Mouse (Mus musculus): ENCODE results near the gene Ttc1. TPM values are rescaled to one million over a fixed set of nuclear protein-coding genes. Genes with fewer than 3 reads are reported as not detected.

The Ttc1 gene
- total and polyA plus RNA-seq, 2 experiments, result 5.9 to 15.8 TPM

DNA sequence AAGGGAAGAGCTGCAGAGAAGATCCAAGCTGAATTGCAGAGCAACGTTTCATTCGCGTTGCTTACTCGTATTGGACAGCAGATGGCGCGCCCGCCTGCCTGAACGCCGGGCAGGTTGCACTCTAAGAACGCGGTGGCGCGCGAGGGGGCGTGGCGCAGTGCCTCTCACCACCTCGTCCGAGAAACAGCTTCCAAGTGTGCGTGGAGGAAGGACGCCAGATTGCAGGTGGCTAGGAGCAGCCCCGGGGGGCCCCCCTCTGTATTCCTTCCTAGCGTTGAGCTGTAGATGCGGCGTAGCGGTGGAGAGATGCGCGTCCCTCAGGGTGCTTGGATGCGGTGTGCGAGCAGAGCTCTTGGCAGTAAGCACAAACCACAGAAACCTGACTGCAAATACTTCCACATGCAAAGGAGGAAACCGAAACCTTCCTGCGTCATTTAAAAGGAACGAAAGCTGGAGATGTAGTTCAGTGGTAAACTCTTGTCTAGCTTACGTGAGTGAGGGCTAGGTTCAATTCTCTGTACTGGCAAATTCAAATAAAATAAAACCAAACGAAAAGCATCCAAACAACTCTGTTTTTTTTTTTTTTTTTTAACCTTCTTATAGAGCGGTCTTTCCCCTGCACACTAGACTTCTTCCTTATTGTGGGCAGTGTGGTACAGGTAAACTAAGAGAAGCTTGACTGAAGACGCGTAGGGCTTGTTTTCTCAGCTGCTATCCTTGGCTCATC is 19.3 kb upstream of the Ttc1 start:
- peak overlapping the region; percentile 51 for H3K4me3 ChIP-seq (ENCODE audit: insufficient read depth, low read depth, low read length)
- peak; percentile 41 for DNase-seq (ENCODE audit: extremely low read depth, low read depth, low spot score)

DNA sequence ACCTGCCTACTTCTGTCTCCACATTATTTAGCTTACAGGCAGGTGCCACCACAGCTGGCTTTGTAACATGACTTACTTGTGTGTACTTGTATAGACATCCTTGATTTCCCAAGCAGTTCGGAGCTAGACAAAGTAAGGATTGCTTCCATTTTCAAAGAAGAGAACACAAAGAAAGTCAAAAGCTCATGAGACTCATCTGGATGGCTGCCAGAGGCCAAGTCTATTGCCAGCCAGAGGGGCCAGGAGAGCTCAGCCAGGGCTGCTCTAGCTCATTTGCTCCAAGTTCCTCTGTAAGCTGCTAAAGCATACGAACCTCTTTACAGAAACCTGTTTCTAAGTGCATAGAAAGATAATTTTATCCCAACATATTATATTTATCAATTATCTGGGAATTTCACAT is 10.6 kb upstream of the Ttc1 start:
- no peaks in the 10 kb centered on the region for H3K36me3 ChIP-seq (ENCODE audit: control insufficient read depth, insufficient read depth, low read length)
- TF ChIP-seq POLR2A (IDR thresholded peaks at IDR 0.05; ENCODE audit: extremely low read depth, insufficient read depth, low read length), result no peak
- no peak for TF ChIP-seq CTCF (IDR thresholded peaks at IDR 0.05; ENCODE audit: low read depth, low read length)
- no peaks in the 10 kb centered on the region for H3K79me2 ChIP-seq (ENCODE audit: control insufficient read depth, insufficient read depth, low read length)
- H3K4me1 ChIP-seq (ENCODE audit: control insufficient read depth, insufficient read depth, low read length), result no peaks in the 10 kb centered on the region
- H3K9ac ChIP-seq (ENCODE audit: low read depth, low read length), result no peak overlapping the region
- H3K27me3 ChIP-seq (ENCODE audit: control insufficient read depth, insufficient read depth, low read length), result no peaks in the 10 kb centered on the region; the same call in 1 of the 2 replicates
- H3K27ac ChIP-seq (replicated peaks; ENCODE audit: insufficient read depth, low read depth, low read length), result no peak overlapping the region
- DNase-seq (ENCODE audit: extremely low read depth, low read depth, low spot score), result no peak
- WGBS, result 54% methylated on average over 2 of the region's 2 CpGs
- H3K4me3 ChIP-seq (ENCODE audit: insufficient read depth, low read depth, low read length), result no peak overlapping the region

More for the DNA sequence above, 19.3 kb upstream of the Ttc1 start:
- no peak overlapping the region for H3K9ac ChIP-seq (ENCODE audit: low read depth, low read length)
- H3K4me1 ChIP-seq (ENCODE audit: control insufficient read depth, insufficient read depth, low read length), result no peaks in the 10 kb centered on the region
- H3K27ac ChIP-seq (replicated peaks; ENCODE audit: insufficient read depth, low read depth, low read length), result no peak overlapping the region
- no peaks in the 10 kb centered on the region for H3K27me3 ChIP-seq (ENCODE audit: control insufficient read depth, insufficient read depth, low read length)
- TF ChIP-seq CTCF (IDR thresholded peaks at IDR 0.05; ENCODE audit: low read depth, low read length) (peak; percentile 88), POLR2A (IDR thresholded peaks at IDR 0.05; ENCODE audit: extremely low read depth, insufficient read depth, low read length) (no peak)
- 7% methylated on average over 37 of the region's 37 CpGs for WGBS
- H3K79me2 ChIP-seq (ENCODE audit: control insufficient read depth, insufficient read depth, low read length), result no peaks in the 10 kb centered on the region
- H3K36me3 ChIP-seq (ENCODE audit: control insufficient read depth, insufficient read depth, low read length), result no peaks in the 10 kb centered on the region

DNA sequence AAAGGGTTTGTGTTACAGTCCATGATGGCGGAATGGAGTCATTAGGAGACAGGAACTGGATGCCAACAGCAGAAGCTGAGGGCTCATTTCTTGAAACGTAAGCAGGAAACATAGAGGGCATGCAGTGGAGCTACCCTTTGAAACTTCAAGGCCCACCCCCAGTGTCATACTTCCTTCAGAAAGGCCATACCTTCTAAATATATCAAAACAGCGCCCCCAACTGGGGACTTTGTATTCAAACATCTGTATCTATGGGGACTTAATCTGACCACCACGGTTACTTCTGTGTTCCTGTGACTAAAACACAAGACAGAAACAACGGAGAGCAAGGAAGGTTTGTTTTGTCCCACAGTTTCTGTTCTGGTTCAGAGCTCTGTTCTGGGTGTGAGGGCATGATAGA is 7.6 kb upstream of the Ttc1 start:
- H3K9ac ChIP-seq (ENCODE audit: low read depth, low read length), result no peak overlapping the region
- 67% methylated on average over 5 of the region's 5 CpGs for WGBS
- no peak overlapping the region for H3K27ac ChIP-seq (replicated peaks; ENCODE audit: insufficient read depth, low read depth, low read length)
- no peaks in the 10 kb centered on the region for H3K79me2 ChIP-seq (ENCODE audit: control insufficient read depth, insufficient read depth, low read length)
- H3K36me3 ChIP-seq (ENCODE audit: control insufficient read depth, insufficient read depth, low read length), result no peaks in the 10 kb centered on the region
- DNase-seq (ENCODE audit: extremely low read depth, low read depth, low spot score), result no peak
- H3K4me1 ChIP-seq (ENCODE audit: control insufficient read depth, insufficient read depth, low read length), result no peaks in the 10 kb centered on the region
- H3K4me3 ChIP-seq (ENCODE audit: insufficient read depth, low read depth, low read length), result no peak overlapping the region
- TF ChIP-seq POLR2A (IDR thresholded peaks at IDR 0.05; ENCODE audit: extremely low read depth, insufficient read depth, low read length) (no peak), CTCF (IDR thresholded peaks at IDR 0.05; ENCODE audit: low read depth, low read length) (no peak)
- no peaks in the 10 kb centered on the region; the same call in 1 of the 2 replicates for H3K27me3 ChIP-seq (ENCODE audit: control insufficient read depth, insufficient read depth, low read length)

DNA sequence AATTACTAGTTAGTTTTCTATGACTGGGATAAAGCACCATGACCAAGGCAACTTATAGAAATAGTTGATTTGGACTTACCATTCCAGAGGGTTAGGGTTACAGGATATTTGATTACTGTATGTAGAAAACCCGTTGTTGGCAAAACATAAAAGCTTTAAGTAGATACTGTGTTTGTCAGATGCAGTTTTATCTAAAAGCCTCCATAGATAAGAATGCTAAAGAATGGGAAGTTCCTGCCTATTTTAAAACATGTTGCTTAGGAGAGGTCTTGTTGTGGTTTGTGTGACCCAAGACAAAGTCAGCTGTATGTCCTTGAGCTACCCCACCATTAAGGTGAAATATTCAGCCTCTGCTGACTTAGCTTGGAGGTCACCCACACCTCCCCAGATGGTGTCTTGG is 6.8 kb upstream of the Ttc1 start:
- Histone ChIP-seq H3K27me3 (ENCODE audit: control insufficient read depth, insufficient read depth, low read length) (no peaks in the 10 kb centered on the region; the same call in 1 of the 2 replicates), H3K27ac (replicated peaks; ENCODE audit: insufficient read depth, low read depth, low read length) (no peak overlapping the region), H3K9ac (ENCODE audit: low read depth, low read length) (no peak overlapping the region), H3K36me3 (ENCODE audit: control insufficient read depth, insufficient read depth, low read length) (no peaks in the 10 kb centered on the region), H3K4me1 (ENCODE audit: control insufficient read depth, insufficient read depth, low read length) (no peaks in the 10 kb centered on the region), H3K4me3 (ENCODE audit: insufficient read depth, low read depth, low read length) (no peak overlapping the region), H3K79me2 (ENCODE audit: control insufficient read depth, insufficient read depth, low read length) (no peaks in the 10 kb centered on the region)
- WGBS, result 52% methylated on average over 1 of the region's 1 CpGs
- no peak for TF ChIP-seq POLR2A (IDR thresholded peaks at IDR 0.05; ENCODE audit: extremely low read depth, insufficient read depth, low read length)
- TF ChIP-seq CTCF (IDR thresholded peaks at IDR 0.05; ENCODE audit: low read depth, low read length), result no peak
- no peak for DNase-seq (ENCODE audit: extremely low read depth, low read depth, low spot score)

DNA sequence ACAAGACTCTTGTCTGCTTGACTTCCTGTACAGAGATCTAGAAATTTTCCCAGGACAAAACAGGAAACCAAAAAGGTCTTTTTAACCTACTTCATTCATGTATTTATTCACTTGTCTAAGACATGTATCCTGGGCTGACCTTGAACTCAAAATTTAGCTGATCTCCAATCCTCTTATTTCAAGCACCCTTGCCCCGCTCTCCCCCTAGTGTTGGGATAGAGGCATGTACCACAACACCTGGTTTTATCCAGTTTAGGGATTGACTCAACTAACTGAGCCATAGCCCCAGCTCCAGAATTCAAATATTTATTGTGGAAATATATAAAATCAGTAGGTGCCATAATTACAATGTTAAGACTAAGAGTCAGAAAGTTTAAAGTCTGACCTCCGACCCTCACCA is 3.7 kb upstream of the Ttc1 start:
- 79% methylated on average over 2 of the region's 2 CpGs for WGBS
- no peaks in the 10 kb centered on the region for H3K36me3 ChIP-seq (ENCODE audit: control insufficient read depth, insufficient read depth, low read length)
- no peak for DNase-seq (ENCODE audit: extremely low read depth, low read depth, low spot score)
- no peaks in the 10 kb centered on the region; the same call in 1 of the 2 replicates for H3K27me3 ChIP-seq (ENCODE audit: control insufficient read depth, insufficient read depth, low read length)
- no peak overlapping the region for H3K27ac ChIP-seq (replicated peaks; ENCODE audit: insufficient read depth, low read depth, low read length)
- no peaks in the 10 kb centered on the region for H3K4me1 ChIP-seq (ENCODE audit: control insufficient read depth, insufficient read depth, low read length)
- H3K9ac ChIP-seq (ENCODE audit: low read depth, low read length), result no peak overlapping the region
- H3K79me2 ChIP-seq (ENCODE audit: control insufficient read depth, insufficient read depth, low read length), result peaks cover 4% of the 10 kb centered on the region; the same call in 1 of the 2 replicates
- no peak overlapping the region for H3K4me3 ChIP-seq (ENCODE audit: insufficient read depth, low read depth, low read length)
- TF ChIP-seq POLR2A (IDR thresholded peaks at IDR 0.05; ENCODE audit: extremely low read depth, insufficient read depth, low read length), result no peak
- TF ChIP-seq CTCF (IDR thresholded peaks at IDR 0.05; ENCODE audit: low read depth, low read length), result no peak

DNA sequence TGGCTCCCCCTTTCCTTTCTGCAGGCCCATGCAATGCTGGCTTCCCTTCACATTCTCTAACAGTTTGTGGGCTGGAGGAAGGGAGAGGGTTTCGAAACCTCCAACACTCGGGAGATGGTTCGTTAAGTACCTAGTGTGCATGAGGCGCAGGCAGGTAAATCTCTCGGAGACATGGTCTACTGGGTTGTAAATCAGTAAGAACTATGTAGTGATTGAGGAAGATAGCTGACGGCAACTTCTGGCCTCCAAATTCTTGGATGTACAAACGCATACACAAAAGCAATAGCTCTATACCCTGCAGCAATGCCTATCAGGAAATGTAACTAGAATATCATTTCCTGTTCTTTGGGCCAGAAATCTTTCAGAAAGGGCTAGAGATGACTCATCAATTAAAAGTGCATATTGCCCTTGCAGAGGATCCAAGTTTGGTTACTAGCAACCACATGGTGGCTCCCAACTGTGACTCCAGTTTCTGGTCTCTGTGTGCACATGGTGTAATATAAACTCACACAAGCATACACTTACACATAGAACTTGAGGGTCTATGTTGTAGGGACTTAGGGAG is 19.0 kb downstream of the Ttc1 start:
- no peak for DNase-seq (ENCODE audit: extremely low read depth, low read depth, low spot score)
- no peak overlapping the region for H3K27ac ChIP-seq (replicated peaks; ENCODE audit: insufficient read depth, low read depth, low read length)
- no peak overlapping the region for H3K9ac ChIP-seq (ENCODE audit: low read depth, low read length)
- no peaks in the 10 kb centered on the region for H3K27me3 ChIP-seq (ENCODE audit: control insufficient read depth, insufficient read depth, low read length)
- 67% methylated on average over 7 of the region's 7 CpGs for WGBS
- H3K4me1 ChIP-seq (ENCODE audit: control insufficient read depth, insufficient read depth, low read length), result no peaks in the 10 kb centered on the region
- H3K79me2 ChIP-seq (ENCODE audit: control insufficient read depth, insufficient read depth, low read length), result no peaks in the 10 kb centered on the region
- no peak overlapping the region for H3K4me3 ChIP-seq (ENCODE audit: insufficient read depth, low read depth, low read length)
- peaks cover 39% of the 10 kb centered on the region for H3K36me3 ChIP-seq (ENCODE audit: control insufficient read depth, insufficient read depth, low read length)
- TF ChIP-seq CTCF (IDR thresholded peaks at IDR 0.05; ENCODE audit: low read depth, low read length), result no peak
- TF ChIP-seq POLR2A (IDR thresholded peaks at IDR 0.05; ENCODE audit: extremely low read depth, insufficient read depth, low read length), result no peak
